Mouse (Mus musculus) stomach, embryonic 16.5 days (tissue): ENCODE results near the gene AC134908.4. TPM values are rescaled to one million over a fixed set of nuclear protein-coding genes. Genes with fewer than 3 reads are reported as not detected.

Source experiments
- ATAC-seq: fragments of 200-750 bp; cut with Nextera tagmentation; 2 replicates; pipeline ENCODE4 v1.8.0; 2017; ENCODE audit warnings: moderate number of reproducible peaks, moderate TSS enrichment; ENCODE audit not compliant: insufficient read depth, low FRiP score
- H3K27ac ChIP-seq: fragments of 300-500 bp; sonication (generic); 2 replicates; pipeline ENCODE4 v1.5.1; 2014; ENCODE audit warnings: low read length
- H3K27me3 ChIP-seq: fragments of 300-500 bp; sonication (generic); 2 replicates; pipeline ENCODE4 v1.6.1; 2014; ENCODE audit warnings: low read length, control low read depth, mixed read lengths; ENCODE audit not compliant: control insufficient read depth, insufficient read depth
- H3K36me3 ChIP-seq: fragments of 300-500 bp; sonication (generic); 2 replicates; pipeline ENCODE4 v1.6.1; 2014; ENCODE audit warnings: low read length; ENCODE audit not compliant: control insufficient read depth, insufficient read depth
- H3K4me1 ChIP-seq: fragments of 300-500 bp; sonication (generic); 2 replicates; pipeline ENCODE4 v1.6.1; 2014; ENCODE audit warnings: low read length, control low read depth, mixed read lengths; ENCODE audit not compliant: control insufficient read depth, insufficient read depth
- H3K4me2 ChIP-seq: fragments of 300-500 bp; sonication (generic); 2 replicates; pipeline ENCODE4 v1.6.1; 2014; ENCODE audit warnings: low read depth, low read length, mixed read lengths
- H3K4me3 ChIP-seq: fragments of 300-500 bp; sonication (generic); replicated peaks from 2 replicates; pipeline ENCODE4 v1.5.1; 2014; ENCODE audit warnings: mild to moderate bottlenecking, low read length
- H3K9ac ChIP-seq: fragments of 300-500 bp; sonication (generic); 2 replicates; pipeline ENCODE4 v1.6.1; 2014; ENCODE audit warnings: low read length
- H3K9me3 ChIP-seq: fragments of 300-500 bp; sonication (generic); replicated peaks from 2 replicates; pipeline ENCODE4 v1.6.1; 2016; ENCODE audit warnings: low read length, control low read depth; ENCODE audit not compliant: control insufficient read depth
- WGBS: fragments of 180-500 bp; shearing (Covaris S2); extraction: QIAGEN DNeasy Blood & Tissue Kit; methylation state at CpG from one replicate; pipeline ENCODE4 v1.1.7; 2014; 5-methylcytosine and 5-hydroxymethylcytosine counted together
- polyA plus RNA-seq: library from polyadenylated mRNA; unstranded; fragments of >200 nt; fragmentation: Nextera tagmentation; extraction: Ambion mirVana; gene quantifications from 2 replicates; pipeline ENCODE4 v1.2.1, GENCODE M21; 2015

The AC134908.4 gene
- polyA plus RNA-seq, 1 experiment from 2014 or later: not detected

DNA sequence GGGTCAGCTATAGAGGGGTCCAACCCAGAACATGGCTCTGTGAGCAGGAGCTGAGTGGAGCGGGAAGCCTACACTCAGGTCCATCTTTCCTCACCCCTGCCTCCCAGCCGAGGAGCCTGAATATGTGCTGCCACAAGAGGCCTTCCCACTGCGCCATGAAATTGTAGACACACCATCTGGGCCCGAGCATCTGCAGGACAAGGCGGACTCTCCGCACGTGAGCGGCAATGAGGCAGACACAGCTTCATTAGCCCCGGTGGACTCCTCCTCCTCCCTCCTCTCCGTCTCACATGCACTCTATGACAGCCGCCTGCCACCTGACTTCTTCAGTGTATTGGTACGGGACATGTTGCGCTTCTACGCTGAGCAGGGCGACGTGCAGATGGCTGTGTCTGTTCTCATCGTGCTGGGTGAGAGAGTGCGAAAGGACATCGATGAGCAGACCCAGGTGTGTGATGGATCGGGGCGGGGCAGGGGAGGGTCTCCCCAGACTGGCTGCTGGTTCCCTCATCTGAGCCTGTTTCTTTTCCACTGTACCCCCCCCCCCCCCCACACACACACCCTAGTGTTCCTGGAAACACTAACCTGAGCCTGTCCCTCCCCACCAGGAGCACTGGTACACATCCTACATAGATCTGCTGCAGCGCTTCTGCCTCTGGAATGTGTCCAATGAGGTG, 32.2 kb upstream of the AC134908.4 start:
- 91% methylated on average over 22 of the region's 22 CpGs for WGBS
- Histone ChIP-seq H3K9ac (no peak overlapping the region), H3K27me3 (no peaks in the 10 kb centered on the region), H3K36me3 (peaks cover 23% of the 10 kb centered on the region), H3K4me1 (peaks cover 44% of the 10 kb centered on the region), H3K9me3 (no peaks in the 10 kb centered on the region), H3K4me2 (no peak overlapping the region), H3K4me3 (no peak overlapping the region), H3K27ac (no peak overlapping the region; the same call in 1 of the 2 replicates)
- no peak for ATAC-seq

DNA sequence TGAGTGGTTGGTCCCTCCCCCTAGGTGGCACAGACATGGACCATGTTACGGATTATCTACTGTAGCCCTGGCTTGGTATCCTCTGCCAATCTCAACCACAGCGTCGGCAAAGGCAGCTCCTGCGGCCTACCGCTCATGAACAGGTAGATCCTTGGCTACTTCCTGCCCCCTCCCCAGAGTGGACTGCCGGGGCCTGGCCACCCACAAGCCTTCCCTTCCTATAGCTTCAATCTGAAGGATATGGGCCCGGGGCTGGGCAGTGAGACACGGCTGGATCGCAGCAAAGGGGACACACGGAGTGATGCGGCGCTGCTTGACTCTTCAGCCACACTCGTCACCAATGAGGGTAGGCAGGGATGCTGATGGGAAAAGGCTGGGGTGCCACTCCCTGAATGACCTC, 31.6 kb upstream of the AC134908.4 start:
- Histone ChIP-seq H3K36me3 (peaks cover 23% of the 10 kb centered on the region), H3K27ac (no peak overlapping the region), H3K4me3 (no peak overlapping the region), H3K9ac (no peak overlapping the region), H3K4me1 (peaks cover 43% of the 10 kb centered on the region), H3K9me3 (no peaks in the 10 kb centered on the region), H3K27me3 (0 out of 2 replicates have a peak, but pooled peaks cover 3% of the 10 kb centered on the region), H3K4me2 (no peak overlapping the region)
- 94% methylated on average over 13 of the region's 13 CpGs for WGBS
- ATAC-seq: no peak

DNA sequence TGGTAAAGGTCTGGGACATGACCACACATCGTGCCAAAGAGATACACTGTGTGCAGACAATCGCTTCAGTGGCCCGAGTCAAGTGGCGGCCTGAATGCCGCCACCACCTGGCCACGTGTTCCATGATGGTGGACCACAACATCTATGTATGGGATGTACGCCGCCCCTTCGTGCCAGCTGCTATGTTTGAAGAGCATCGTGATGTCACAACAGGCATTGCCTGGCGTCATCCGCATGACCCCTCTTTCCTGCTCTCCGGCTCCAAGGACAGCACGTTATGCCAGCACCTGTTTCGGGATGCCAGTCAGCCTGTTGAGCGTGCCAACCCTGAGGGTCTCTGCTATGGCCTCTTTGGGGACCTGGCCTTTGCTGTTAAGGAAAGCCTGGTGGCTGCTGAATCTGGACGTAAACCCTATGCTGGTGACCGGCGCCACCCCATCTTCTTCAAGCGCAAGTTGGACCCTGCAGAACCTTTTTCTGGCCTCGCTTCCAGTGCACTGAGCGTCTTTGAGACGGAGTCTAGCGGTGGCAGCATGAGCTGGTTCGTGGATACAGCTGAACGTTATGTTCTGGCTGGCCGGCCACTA, 30.6 kb upstream of the AC134908.4 start:
- Histone ChIP-seq H3K9ac (no peak overlapping the region), H3K27ac (no peak overlapping the region), H3K27me3 (peaks cover 3% of the 10 kb centered on the region; the same call in 1 of the 2 replicates), H3K9me3 (no peaks in the 10 kb centered on the region), H3K4me1 (peaks cover 35% of the 10 kb centered on the region), H3K4me2 (no peak overlapping the region), H3K4me3 (no peak overlapping the region), H3K36me3 (peaks cover 20% of the 10 kb centered on the region)
- no peak for ATAC-seq
- 93% methylated on average over 27 of the region's 27 CpGs for WGBS

DNA sequence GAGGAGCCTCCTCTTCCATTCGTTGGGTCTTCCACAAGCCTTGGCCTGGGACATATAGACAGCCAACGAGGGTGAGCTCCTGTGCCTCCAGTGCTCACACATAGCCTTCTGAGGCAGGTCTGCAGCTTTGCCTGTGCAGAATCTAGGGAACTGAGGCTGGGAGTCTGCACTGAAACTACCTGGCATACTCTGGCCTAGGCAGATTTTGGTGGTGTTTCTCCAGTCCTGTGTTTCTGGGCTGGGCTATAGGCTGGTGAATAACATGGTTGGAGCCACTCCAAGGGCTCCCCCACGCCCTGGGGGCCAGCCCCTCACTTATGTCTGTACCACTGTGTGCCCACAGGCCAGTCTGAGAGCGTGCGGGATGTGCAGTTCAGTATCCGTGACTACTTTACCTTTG, 29.9 kb upstream of the AC134908.4 start:
- H3K36me3 ChIP-seq: peaks cover 12% of the 10 kb centered on the region; the same call in 1 of the 2 replicates
- H3K4me1 ChIP-seq: peaks cover 27% of the 10 kb centered on the region
- H3K9ac ChIP-seq: no peak overlapping the region; the same call in 1 of the 2 replicates
- H3K27ac ChIP-seq: no peak overlapping the region
- ATAC-seq: no peak
- no peak overlapping the region for H3K4me2 ChIP-seq
- no peak overlapping the region for H3K4me3 ChIP-seq
- 86% methylated on average over 6 of the region's 6 CpGs for WGBS
- H3K9me3 ChIP-seq: no peaks in the 10 kb centered on the region
- H3K27me3 ChIP-seq: peaks cover 3% of the 10 kb centered on the region; the same call in 1 of the 2 replicates

DNA sequence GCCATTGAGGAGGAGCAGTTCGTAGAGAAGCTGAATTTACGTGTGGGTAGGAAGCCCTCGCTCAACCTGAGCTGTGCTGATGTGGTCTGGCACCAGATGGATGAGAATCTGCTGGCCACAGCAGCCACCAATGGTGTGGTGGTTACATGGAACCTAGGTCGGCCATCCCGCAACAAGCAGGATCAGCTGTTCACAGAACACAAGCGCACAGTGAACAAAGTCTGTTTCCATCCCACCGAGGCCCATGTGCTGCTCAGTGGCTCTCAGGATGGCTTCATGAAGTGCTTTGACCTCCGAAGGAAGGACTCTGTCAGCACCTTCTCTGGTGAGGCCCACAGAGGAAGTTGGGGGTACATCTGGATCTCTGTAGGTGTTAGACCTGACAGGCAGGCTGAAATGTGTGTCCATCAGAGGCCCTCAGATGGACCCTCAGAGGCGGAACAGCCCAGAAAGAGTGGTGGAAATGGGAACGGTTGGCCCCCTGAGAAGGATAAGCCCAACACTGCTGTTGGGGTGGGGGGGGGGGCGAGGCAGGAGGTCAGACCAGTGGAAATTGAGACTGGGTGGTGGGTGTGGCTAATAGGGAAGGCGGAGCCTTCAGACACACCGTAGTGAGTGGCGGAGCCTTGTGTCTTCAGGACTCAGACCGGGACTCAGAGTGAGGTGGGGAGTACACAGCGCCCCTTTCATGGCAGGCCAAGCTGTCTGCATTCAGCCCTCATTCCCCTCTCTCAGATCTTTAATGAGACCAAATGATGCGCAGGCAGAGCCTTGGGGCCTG, 29.1 kb upstream of the AC134908.4 start:
- Histone ChIP-seq H3K9ac (peak overlapping the region; percentile 83), H3K9me3 (no peaks in the 10 kb centered on the region), H3K36me3 (0 out of 2 replicates have a peak, but pooled peaks cover 12% of the 10 kb centered on the region), H3K27me3 (peaks cover 8% of the 10 kb centered on the region), H3K4me1 (peaks cover 20% of the 10 kb centered on the region), H3K27ac (no peak overlapping the region), H3K4me3 (peak overlapping the region; percentile 67), H3K4me2 (peak overlapping the region; percentile 92)
- 66% methylated on average over 16 of the region's 17 CpGs for WGBS
- no peak for ATAC-seq

DNA sequence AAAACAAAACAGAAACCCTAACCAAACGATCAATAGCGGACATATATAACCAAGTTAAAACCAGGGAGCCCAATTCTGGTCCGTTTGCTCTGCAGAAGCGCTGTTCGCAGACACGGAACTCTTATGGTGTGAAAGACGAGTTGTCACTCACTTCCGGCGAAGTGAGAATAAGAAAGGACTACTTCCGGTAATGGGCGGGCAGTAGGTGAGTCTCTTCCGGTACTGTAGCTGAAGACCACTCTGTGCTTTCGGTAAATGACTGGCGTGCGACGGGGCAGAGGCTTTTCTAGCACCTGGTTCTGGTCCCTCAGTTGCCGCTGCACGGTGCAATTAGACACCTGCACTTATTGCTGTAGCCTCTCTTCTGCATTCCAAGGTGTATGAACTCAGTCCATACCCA, 28.0 kb upstream of the AC134908.4 start, which contains the start of gene Wdr24:
Gene Wdr24 (plus strand): TSS at position 176 of the 400 bp plus-strand sequence.
- Histone ChIP-seq H3K9ac (peak within 1 kb of the TSS; percentile 83), H3K36me3 (0 out of 2 replicates have a peak, but pooled peaks cover 12% of the 10 kb centered on the region), H3K4me2 (peak within 1 kb of the TSS; percentile 92), H3K4me3 (peak within 1 kb of the TSS; percentile 67), H3K9me3 (no peaks in the 10 kb centered on the region), H3K4me1 (peaks cover 22% of the 10 kb centered on the region), H3K27ac (peak within 1 kb of the TSS; percentile 51), H3K27me3 (peaks cover 17% of the 10 kb centered on the region)
- WGBS: 1% methylated on average over 18 of the region's 18 CpGs
- ATAC-seq: peak; percentile 53

DNA sequence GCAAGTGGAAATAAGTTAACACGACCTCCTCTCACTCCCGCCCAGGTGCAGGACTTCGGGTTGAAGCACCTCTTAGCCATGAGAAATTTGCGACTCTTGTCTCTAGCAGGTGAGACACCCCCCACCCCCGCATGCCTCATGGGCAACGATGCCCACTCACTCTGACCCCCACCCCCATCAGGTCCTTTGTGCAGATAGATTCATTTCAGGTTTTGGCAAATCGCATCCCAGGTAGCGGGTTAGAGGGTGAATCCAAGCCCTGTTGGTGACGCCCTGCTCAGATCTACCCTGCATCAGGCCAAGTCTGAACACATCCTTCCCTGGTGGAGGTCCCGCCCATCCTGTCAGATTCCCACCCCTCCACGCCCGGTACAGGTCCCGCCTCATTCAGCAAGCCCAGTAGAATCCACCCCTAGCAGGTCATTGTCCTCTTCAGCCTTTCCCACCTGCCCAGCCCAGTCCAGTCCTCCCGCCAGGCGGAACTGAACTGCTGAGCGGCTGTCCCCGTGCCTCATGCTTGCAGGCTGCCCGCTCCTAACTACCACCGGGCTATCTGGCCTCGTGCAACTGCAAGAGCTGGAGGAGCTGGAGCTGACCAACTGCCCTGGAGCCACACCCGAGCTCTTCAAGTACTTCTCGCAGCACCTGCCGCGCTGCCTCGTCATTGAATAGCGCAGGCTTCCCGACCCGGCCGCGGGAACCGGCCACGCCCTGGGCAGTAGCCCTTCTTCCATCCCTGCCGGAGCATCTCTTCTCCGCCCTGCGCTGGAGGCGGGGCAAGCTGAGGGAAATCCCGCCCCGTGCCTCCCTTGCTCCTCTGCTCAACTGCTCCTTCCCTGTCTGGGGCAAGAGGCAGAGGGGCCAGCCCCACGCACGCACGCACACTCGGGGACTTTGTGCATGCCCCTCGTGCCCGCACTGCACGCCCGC, 23.7 kb upstream of the AC134908.4 start:
- Histone ChIP-seq H3K36me3 (no peaks in the 10 kb centered on the region), H3K9me3 (no peaks in the 10 kb centered on the region), H3K4me1 (peaks cover 7% of the 10 kb centered on the region), H3K9ac (0 out of 2 replicates have a peak overlapping the region, but pooled peaks have one; percentile 2), H3K27me3 (peaks cover 26% of the 10 kb centered on the region), H3K4me3 (peak overlapping the region; percentile 26), H3K4me2 (peak overlapping the region; percentile 41), H3K27ac (no peak overlapping the region)
- peak; percentile 56; the same call in 1 of the 2 replicates for ATAC-seq
- 7% methylated on average over 46 of the region's 46 CpGs for WGBS

DNA sequence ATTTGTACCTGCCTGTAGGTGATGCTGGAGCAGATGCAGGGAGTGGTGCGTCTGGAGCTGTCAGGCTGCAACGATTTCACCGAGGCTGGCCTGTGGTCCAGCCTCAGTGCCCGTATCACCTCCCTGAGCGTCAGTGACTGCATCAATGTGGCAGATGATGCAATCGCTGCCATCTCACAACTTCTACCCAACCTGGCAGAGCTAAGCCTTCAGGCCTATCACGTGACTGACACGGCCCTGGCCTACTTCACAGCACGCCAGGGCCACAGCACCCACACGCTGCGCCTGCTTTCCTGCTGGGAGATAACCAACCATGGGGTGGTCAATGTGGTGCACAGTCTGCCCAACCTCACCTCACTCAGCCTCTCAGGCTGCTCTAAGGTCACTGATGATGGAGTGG, 22.2 kb upstream of the AC134908.4 start:
- no peak overlapping the region for H3K27ac ChIP-seq
- no peak overlapping the region for H3K4me2 ChIP-seq
- peaks cover 26% of the 10 kb centered on the region for H3K27me3 ChIP-seq
- H3K36me3 ChIP-seq: no peaks in the 10 kb centered on the region
- no peak overlapping the region for H3K9ac ChIP-seq
- WGBS: 74% methylated on average over 11 of the region's 11 CpGs
- no peak overlapping the region for H3K4me3 ChIP-seq
- H3K9me3 ChIP-seq: no peaks in the 10 kb centered on the region
- H3K4me1 ChIP-seq: peaks cover 4% of the 10 kb centered on the region; the same call in 1 of the 2 replicates
- no peak for ATAC-seq
